Mouse (Mus musculus): ENCODE results near the gene Itfg1.

GRCm38 (mm10) chr8:85716696-85717095, 124.0 kb downstream of the Itfg1 start:
- TF ChIP-seq EP300 (IDR thresholded peaks at IDR 0.05; ENCODE audit: low read depth) (no peak), CTCF (IDR thresholded peaks at IDR 0.05; ENCODE audit: low read depth) (no peak)

All from liver, embryonic 14.5 days (tissue).